Mouse (Mus musculus) heart, embryonic 10.5 days (tissue): ENCODE data around the gene Aspscr1. TPM values are rescaled to one million over a fixed set of nuclear protein-coding genes. Genes with fewer than 3 reads are reported as not detected.

ENCODE experiments used
- DNase-seq: peaks from one replicate; pipeline ENCODE4 v3.0.0-alpha.2; 2017; ENCODE audit warnings: low spot score
- H3K27ac ChIP-seq: fragments of 300-500 bp; sonication (generic); 2 replicates; pipeline ENCODE4 v1.5.1; 2016; ENCODE audit warnings: mild to moderate bottlenecking
- H3K27me3 ChIP-seq: fragments of 300-500 bp; sonication (generic); 2 replicates; pipeline ENCODE4 v1.6.1; 2016; ENCODE audit warnings: mild to moderate bottlenecking; ENCODE audit not compliant: poor library complexity, insufficient read depth, severe bottlenecking
- H3K36me3 ChIP-seq: fragments of 300-500 bp; sonication (generic); 2 replicates; pipeline ENCODE4 v1.6.1; 2016; ENCODE audit warnings: mild to moderate bottlenecking, moderate library complexity
- H3K4me1 ChIP-seq: fragments of 300-500 bp; sonication (generic); 2 replicates; pipeline ENCODE4 v1.6.1; 2016; ENCODE audit warnings: mild to moderate bottlenecking
- H3K4me3 ChIP-seq: fragments of 300-500 bp; sonication (generic); 2 replicates; pipeline ENCODE4 v1.5.1; 2016; ENCODE audit warnings: mild to moderate bottlenecking, moderate library complexity
- H3K9me3 ChIP-seq: fragments of 300-500 bp; sonication (generic); 2 replicates; pipeline ENCODE4 v1.6.1; 2016; ENCODE audit warnings: mild to moderate bottlenecking, moderate library complexity
- WGBS: fragments of 180-500 bp; shearing (Covaris S2); methylation state at CpG from one replicate; pipeline ENCODE4 v1.1.7; 2016; 5-methylcytosine and 5-hydroxymethylcytosine counted together
- polyA plus RNA-seq: library from polyadenylated mRNA; unstranded; fragments of >200 nt; fragmentation: Nextera tagmentation; extraction: Ambion mirVana; gene quantifications from 2 replicates; pipeline ENCODE4 v1.2.1, GENCODE M21; 2016

Aspscr1 gene
- polyA plus RNA-seq, 1 experiment from 2014 or later = 134 TPM

- WGBS = 34% methylated on average over 7 of the region's 7 CpGs
- H3K4me3 ChIP-seq = peak overlapping the region; percentile 99
- H3K36me3 ChIP-seq = peaks cover 26% of the 10 kb centered on the region
- no peaks in the 10 kb centered on the region for H3K9me3 ChIP-seq
- DNase-seq = no peak
- H3K27me3 ChIP-seq = no peaks in the 10 kb centered on the region
- H3K4me1 ChIP-seq = peaks cover 47% of the 10 kb centered on the region
- H3K27ac ChIP-seq = peak overlapping the region; percentile 99
Measured at GRCm38 (mm10) chr11:120630881-120631725, 41.7 kb upstream of the Aspscr1 start.

GRCm38 (mm10) chr11:120631726-120632448 is 40.9 kb upstream of the Aspscr1 start:
- Histone ChIP-seq H3K27me3 (no peaks in the 10 kb centered on the region), H3K36me3 (peaks cover 22% of the 10 kb centered on the region), H3K9me3 (no peaks in the 10 kb centered on the region), H3K27ac (peak overlapping the region; percentile 99), H3K4me1 (peaks cover 46% of the 10 kb centered on the region), H3K4me3 (peak overlapping the region; percentile 99)
- 57% methylated on average over 4 of the region's 4 CpGs for WGBS
- no peak for DNase-seq

DNA sequence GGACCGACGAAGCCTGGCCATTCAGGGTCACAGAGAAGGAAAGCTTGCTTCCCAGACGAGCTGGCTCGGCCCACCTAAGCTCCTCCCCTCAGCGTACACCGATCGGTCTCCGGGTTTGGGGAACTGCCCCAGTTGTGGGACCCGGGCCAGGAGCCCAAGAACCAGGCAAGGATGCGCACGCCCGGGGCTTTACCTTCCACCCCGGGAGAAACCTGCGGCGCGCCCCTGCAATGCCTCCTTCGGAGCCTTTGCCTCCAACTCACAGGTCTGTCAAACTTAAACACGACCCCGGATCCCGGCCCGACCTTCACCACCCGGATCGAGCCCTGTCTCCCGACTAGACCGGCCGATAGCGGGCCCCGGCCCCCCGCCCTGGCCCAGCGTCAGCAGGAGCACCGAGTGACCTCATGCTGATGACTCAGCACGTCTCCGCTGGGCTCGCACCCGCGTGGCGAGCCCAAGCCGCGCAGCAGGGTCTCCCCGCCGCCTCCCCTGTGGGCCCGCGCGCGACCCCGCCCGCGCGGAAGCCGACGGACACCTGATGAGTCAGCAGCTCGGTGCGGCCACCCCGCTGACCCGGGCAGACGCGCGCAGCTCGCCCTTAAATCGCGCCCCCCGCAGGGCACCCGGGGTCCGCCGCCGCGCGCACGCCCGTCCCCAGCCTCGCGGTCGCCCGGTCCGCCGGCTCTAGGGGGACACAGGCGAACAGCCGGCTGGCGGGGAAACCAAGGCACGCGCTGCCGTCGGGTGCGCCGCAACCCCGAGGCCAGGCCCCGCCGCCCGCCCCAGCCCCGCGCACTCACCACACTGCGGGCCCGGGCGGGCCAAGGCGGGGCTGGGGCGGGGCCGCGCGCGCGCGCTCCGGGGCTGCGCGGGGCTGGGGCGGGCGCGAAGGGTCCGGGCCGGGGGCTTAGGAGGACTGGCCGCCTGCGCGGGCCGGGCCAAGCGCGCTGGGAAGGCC is 39.9 kb upstream of the Aspscr1 start:
- peaks cover 12% of the 10 kb centered on the region for H3K36me3 ChIP-seq
- H3K27ac ChIP-seq = peak overlapping the region; percentile 99
- under 1% methylated on average over 116 of the region's 116 CpGs for WGBS
- H3K4me3 ChIP-seq = peak overlapping the region; percentile 99
- peaks cover 46% of the 10 kb centered on the region for H3K4me1 ChIP-seq
- no peaks in the 10 kb centered on the region for H3K27me3 ChIP-seq
- peak; percentile 93 for DNase-seq
- no peaks in the 10 kb centered on the region for H3K9me3 ChIP-seq

- H3K4me1 ChIP-seq = peaks cover 44% of the 10 kb centered on the region
- H3K27me3 ChIP-seq = no peaks in the 10 kb centered on the region
- H3K27ac ChIP-seq = peak within 1 kb of the TSS; percentile 99
- peaks cover 9% of the 10 kb centered on the region for H3K36me3 ChIP-seq
- peak; percentile 96 for DNase-seq
- WGBS = 10% methylated on average over 58 of the region's 58 CpGs
- H3K4me3 ChIP-seq = peak within 1 kb of the TSS; percentile 99
- no peaks in the 10 kb centered on the region for H3K9me3 ChIP-seq
Measured at GRCm38 (mm10) chr11:120633520-120634343, 39.0 kb upstream of the Aspscr1 start, which contains the start of gene Mafg. TSS of gene Mafg (minus strand) at chr11:120633600.

DNA sequence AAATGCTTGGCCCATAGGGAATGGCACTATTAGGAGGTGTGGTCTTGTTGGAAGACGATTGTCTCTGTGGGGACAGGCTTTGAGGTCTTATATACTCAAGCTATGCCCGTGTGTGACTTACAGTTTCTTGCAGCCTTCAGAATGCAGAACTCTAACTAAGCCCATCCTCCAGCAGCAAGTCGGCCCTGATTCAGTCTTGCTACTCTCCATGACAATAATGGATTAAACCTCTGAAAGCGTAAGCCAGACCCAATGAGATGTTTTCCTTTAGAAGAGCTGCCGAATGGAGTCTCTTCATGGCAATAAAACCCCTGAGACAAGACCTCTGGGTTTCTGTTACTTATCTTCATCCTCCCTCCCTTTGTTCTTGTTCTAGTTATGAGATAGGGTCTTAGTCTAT is 38.0 kb upstream of the Aspscr1 start:
- no peaks in the 10 kb centered on the region for H3K27me3 ChIP-seq
- WGBS = 86% methylated on average over 5 of the region's 5 CpGs
- H3K4me1 ChIP-seq = peaks cover 33% of the 10 kb centered on the region
- no peaks in the 10 kb centered on the region for H3K9me3 ChIP-seq
- no peak overlapping the region for H3K27ac ChIP-seq
- no peaks in the 10 kb centered on the region for H3K36me3 ChIP-seq
- no peak overlapping the region for H3K4me3 ChIP-seq
- no peak for DNase-seq

DNA sequence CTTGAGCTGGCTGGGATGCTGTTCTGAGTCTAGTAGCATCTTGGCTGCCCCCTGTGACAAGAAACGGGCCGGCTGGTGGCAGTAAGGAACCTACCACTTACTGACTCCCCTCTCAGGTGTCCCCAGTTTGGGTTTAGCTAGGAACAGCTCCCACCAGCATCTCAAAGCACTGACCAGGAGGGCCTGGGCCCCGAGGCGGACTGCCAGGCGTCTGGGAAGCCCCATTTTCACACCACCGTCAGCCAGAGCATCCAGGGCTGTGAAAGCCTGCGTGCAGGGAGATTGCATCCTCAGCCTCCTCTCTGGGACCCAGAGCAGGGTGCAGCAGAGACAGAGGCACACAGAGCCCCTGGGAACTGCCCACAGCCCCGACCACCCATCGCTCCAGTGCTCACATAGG is 31.5 kb upstream of the Aspscr1 start:
- Histone ChIP-seq H3K27ac (no peak overlapping the region), H3K36me3 (no peaks in the 10 kb centered on the region), H3K9me3 (no peaks in the 10 kb centered on the region), H3K4me1 (peaks cover 29% of the 10 kb centered on the region), H3K4me3 (no peak overlapping the region), H3K27me3 (peaks cover 20% of the 10 kb centered on the region)
- DNase-seq = no peak
- 56% methylated on average over 9 of the region's 9 CpGs for WGBS

- Histone ChIP-seq H3K4me1 (peaks cover 31% of the 10 kb centered on the region), H3K9me3 (no peaks in the 10 kb centered on the region), H3K36me3 (no peaks in the 10 kb centered on the region), H3K4me3 (no peak overlapping the region), H3K27ac (0 out of 2 replicates have a peak overlapping the region, but pooled peaks have one; percentile 0), H3K27me3 (peaks cover 23% of the 10 kb centered on the region)
- DNase-seq = no peak
- 87% methylated on average over 8 of the region's 8 CpGs for WGBS
Measured at GRCm38 (mm10) chr11:120641869-120642268, 30.9 kb upstream of the Aspscr1 start.

GRCm38 (mm10) chr11:120642939-120643600 is 29.7 kb upstream of the Aspscr1 start:
- Histone ChIP-seq H3K9me3 (no peaks in the 10 kb centered on the region), H3K4me1 (peaks cover 43% of the 10 kb centered on the region), H3K27ac (peak overlapping the region; percentile 86), H3K27me3 (peaks cover 27% of the 10 kb centered on the region), H3K4me3 (peak overlapping the region; percentile 68), H3K36me3 (no peaks in the 10 kb centered on the region)
- no peak for DNase-seq
- WGBS = 4% methylated on average over 18 of the region's 18 CpGs

- H3K9me3 ChIP-seq = no peaks in the 10 kb centered on the region
- H3K4me1 ChIP-seq = peaks cover 46% of the 10 kb centered on the region
- no peaks in the 10 kb centered on the region for H3K36me3 ChIP-seq
- peak within 1 kb of the TSS; percentile 68 for H3K4me3 ChIP-seq
- peak; percentile 98 for DNase-seq
- peak within 1 kb of the TSS; percentile 86 for H3K27ac ChIP-seq
- H3K27me3 ChIP-seq = peaks cover 27% of the 10 kb centered on the region
- under 1% methylated on average over 15 of the region's 15 CpGs for WGBS
Measured at GRCm38 (mm10) chr11:120643601-120643987, 29.2 kb upstream of the Aspscr1 start, which contains the start of gene Pycr1. TSS of gene Pycr1 (minus strand) at chr11:120643769.

- peak; percentile 75 for DNase-seq
- Histone ChIP-seq H3K36me3 (no peaks in the 10 kb centered on the region), H3K4me1 (peaks cover 34% of the 10 kb centered on the region), H3K27ac (peak overlapping the region; percentile 88), H3K9me3 (no peaks in the 10 kb centered on the region), H3K4me3 (peak overlapping the region; percentile 57), H3K27me3 (peaks cover 14% of the 10 kb centered on the region; the same call in 1 of the 2 replicates)
- WGBS = 66% methylated on average over 35 of the region's 35 CpGs
Measured at GRCm38 (mm10) chr11:120647047-120647830, 25.5 kb upstream of the Aspscr1 start.
